Mouse (Mus musculus) embryonic fibroblast, embryonic 13.5 days (primary cell): ENCODE data around the gene Gm26938.

Experiments used
- CTCF ChIP-seq: IDR thresholded peaks from 2 replicates; pipeline ENCODE4 v1.5.1; 2011; ENCODE audit warnings: mild to moderate bottlenecking, control low read depth, low read length, moderate library complexity, borderline replicate concordance; ENCODE audit not compliant: insufficient read depth
- POLR2A ChIP-seq: IDR thresholded peaks from 2 replicates; pipeline ENCODE4 v1.6.1; 2011; ENCODE audit warnings: low read depth, mild to moderate bottlenecking, control low read depth, low read length, moderate library complexity

GRCm38 (mm10) chr5:139791227-139792158 is 34.7 kb downstream of the Gm26938 start, which contains the start of gene Mafk:
- TF ChIP-seq CTCF: no peak
- TF ChIP-seq POLR2A: peak; percentile 87
